Mouse (Mus musculus) cerebellum, adult 9-10 months (tissue): ENCODE results near the gene Elof1.
"Not testable (repeated sequence)": the region's sequence is repeated elsewhere in the genome, so short reads cannot be mapped to it uniquely, and the experiment has no call there.

Experiments used
- DNase-seq: peaks from one replicate; pipeline ENCODE4 v3.0.0; 2022

The Elof1 gene

GRCm38 (mm10) chr9:22116740-22117426 is at the start of gene Elof1:
TSS of gene Elof1 (minus strand) at chr9:22117172.
- DNase-seq = peak; percentile 98

GRCm38 (mm10) chr9:22166686-22167085 is 49.7 kb upstream of the Elof1 start:
- DNase-seq = no peak

- DNase-seq = no peak
Observed at GRCm38 (mm10) chr9:22165964-22166363, 49.0 kb upstream of the Elof1 start.

- DNase-seq = no peak
Observed at GRCm38 (mm10) chr9:22164711-22165668, 48.0 kb upstream of the Elof1 start.

GRCm38 (mm10) chr9:22162912-22163311 is 45.9 kb upstream of the Elof1 start:
- no peak for DNase-seq

GRCm38 (mm10) chr9:22162305-22162704 is 45.3 kb upstream of the Elof1 start:
- no peak for DNase-seq

- no peak for DNase-seq
Observed at GRCm38 (mm10) chr9:22161299-22161698, 44.3 kb upstream of the Elof1 start.

- DNase-seq = peak; percentile 58
Observed at GRCm38 (mm10) chr9:22157516-22158265, 40.7 kb upstream of the Elof1 start.

- peak; percentile 99 for DNase-seq
Observed at GRCm38 (mm10) chr9:22156497-22157245, 39.7 kb upstream of the Elof1 start, which contains the start of gene Pigyl. TSS of gene Pigyl (plus strand) at chr9:22156846.

GRCm38 (mm10) chr9:22155614-22156013 is 38.6 kb upstream of the Elof1 start:
- DNase-seq = peak; percentile 82

- DNase-seq = no peak
Observed at GRCm38 (mm10) chr9:22153810-22154209, 36.8 kb upstream of the Elof1 start.

- DNase-seq = no peak
Observed at GRCm38 (mm10) chr9:22150946-22151345, 34.0 kb upstream of the Elof1 start.

GRCm38 (mm10) chr9:22150249-22150693 is 33.3 kb upstream of the Elof1 start:
- DNase-seq = not testable (repeated sequence)

- DNase-seq = no peak
Observed at GRCm38 (mm10) chr9:22149426-22150248, 32.7 kb upstream of the Elof1 start.

GRCm38 (mm10) chr9:22144304-22144965 is 27.5 kb upstream of the Elof1 start:
- DNase-seq = no peak

- peak; percentile 92 for DNase-seq
Observed at GRCm38 (mm10) chr9:22143108-22144037, 26.4 kb upstream of the Elof1 start.

- DNase-seq = peak; percentile 81
Observed at GRCm38 (mm10) chr9:22139746-22140145, 22.8 kb upstream of the Elof1 start.

- DNase-seq = peak; percentile 55
Observed at GRCm38 (mm10) chr9:22138480-22138879, 21.5 kb upstream of the Elof1 start.

GRCm38 (mm10) chr9:22136765-22137547 is 20.0 kb upstream of the Elof1 start:
- no peak for DNase-seq
